Mouse (Mus musculus): ENCODE measurements at regions not wholly inside any gene's neighbourhood (a gene's known extent, or its start where the extent isn't known, plus 50 kb on each side); places are given as distances from the start of the nearest gene placed in this dataset.
"Not testable (repeated sequence)": the region's sequence is repeated elsewhere in the genome, so short reads cannot be mapped to it uniquely, and the experiment has no call there.

DNA sequence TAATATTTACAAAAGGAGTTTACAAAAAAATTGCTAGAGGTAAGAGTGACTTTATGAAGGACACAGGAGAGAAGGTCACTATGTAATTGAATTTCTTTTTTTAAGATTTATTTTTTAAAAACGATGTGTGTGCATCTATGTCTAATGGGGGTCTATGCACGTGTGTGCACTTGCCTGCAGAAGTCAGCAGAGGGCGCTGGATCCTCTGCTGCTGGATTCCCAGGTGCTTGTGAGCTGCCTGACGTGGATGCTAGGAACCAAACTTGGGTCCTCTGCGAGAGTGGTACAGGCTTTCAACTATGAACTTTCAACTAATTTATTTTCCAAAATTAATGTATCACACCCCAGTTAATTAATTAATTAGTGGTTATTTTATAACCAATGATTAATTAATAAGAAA, 85.0 kb downstream of the Glrx3 start:
- DNase-seq, result no peak

DNA sequence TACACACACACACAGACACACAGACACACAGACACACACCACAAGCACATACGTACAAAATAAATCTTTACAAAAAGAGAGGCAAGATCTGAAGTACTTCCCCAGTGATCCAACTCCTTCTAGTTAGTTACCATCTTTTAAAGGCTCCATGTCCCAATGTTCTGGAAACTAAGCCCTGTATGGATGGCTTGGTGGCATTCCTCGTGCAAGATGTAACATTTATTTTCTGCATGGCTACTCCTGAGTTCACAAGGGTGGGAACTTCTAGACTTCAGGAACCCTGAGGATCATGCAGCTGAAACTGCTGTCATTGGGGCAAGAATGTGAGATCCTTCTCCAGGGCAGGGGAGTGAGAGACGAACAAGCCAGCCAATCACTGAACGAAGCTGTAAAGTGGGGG, 96.1 kb downstream of the Glrx3 start:
- DNase-seq, result no peak

DNA sequence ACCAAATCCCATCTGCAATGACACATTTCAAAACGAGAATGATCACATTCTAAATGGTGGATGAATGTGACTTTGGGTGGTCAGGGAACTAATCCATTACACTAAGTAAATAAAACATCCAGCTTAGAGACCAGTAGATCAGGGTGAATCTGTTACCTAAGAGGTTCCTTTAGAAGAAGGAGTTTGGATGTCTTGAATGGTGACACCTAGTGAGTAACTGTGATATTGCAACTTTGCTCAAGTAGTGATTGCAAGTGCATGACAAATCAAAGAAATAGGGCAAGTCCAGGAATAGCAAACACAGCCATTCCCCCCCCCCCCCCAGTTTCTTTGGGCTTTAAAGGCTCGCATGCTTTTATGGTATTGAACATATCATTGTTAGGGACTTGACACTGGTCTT, 112.6 kb downstream of the Glrx3 start:
- peak; percentile 20 to 59 for DNase-seq

DNA sequence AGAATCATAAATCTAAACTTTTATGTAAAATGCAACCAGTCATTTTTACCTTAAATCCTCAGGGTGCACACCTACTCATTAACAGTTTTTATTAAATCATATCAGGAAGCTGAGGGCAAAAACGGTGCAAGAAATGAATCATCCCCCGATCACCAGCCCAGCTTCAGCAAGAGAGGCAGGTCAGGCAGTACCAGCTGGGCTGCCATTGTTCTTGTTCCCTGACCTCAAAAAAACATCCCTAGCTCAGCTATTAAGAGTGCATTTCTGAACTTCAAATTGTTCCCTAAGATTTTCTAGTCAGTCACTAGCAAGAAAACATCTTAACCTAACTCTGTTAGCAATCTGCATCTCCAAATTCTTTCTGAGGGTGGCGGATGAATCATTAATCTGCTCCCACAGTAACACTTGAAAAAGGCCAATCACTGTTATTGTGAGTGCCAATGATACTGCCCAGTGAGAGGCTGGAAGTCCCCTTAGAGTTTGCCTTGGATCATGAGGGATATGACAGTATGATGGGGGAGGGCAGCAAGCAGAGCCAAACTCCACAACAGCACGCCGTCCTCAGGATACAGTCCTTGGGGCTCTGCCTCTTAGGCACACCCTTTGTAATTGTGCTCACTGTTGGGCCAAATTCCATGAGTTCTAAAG, 115.3 kb downstream of the Glrx3 start:
- no peak for DNase-seq

DNA sequence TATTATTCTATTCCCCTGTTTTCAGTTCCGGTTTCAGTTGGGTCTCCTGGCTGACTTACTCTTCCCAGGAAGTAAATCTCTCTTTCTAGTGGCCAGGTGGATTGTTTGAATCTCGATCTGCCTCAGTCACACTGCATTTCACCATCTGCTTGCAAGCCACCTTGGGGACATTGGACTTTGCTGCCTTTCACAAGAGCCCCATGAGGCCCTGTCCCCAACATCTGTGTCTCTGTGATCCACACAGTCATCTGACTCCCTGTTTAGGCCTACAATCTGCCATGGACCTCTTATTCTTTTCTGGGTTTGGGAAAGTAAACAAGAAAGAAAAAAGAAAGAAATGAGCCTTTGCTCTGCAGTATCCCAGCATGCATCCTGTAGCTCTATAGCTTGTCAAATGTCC, 118.1 kb downstream of the Glrx3 start:
- no peak for DNase-seq

DNA sequence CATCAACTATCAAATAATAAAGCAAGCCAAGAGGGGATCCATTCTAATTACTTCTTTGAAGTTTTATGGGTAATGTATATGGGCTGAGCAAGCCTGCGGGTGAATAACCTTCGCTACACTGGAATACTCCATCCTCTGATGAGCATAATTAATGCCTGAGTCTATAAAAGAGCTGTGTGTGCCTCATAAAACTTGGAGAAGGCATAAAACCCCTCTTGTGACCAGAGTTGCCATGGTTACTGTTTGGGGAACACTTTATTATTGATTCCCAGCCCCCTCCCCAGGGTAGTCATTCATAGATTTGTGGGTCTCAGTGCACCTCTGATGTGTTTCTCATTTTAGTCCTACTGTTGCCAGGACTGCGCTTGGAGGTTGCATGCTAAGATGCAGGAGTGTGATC, 120.0 kb downstream of the Glrx3 start:
- no peak for DNase-seq

DNA sequence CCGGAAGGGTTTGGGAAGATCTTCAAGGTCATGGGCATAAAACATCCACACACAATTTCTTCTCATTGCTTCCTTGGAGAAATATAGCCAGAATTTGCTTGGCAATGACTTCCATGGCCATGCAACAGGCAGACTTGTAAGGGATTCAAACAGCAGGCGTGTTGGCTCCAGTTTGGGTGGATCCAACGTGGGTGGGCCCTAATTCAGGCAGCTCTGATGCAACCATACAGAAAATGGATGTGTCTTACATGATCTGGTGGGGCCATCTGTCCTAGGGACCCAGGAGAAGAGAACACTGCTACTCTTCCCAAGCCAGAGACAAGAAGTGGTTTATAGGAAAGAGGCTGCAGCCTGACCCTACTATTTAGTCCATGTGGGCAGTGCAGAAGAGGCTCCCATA, 121.5 kb downstream of the Glrx3 start:
- DNase-seq, result peak; percentile 58 to 61

DNA sequence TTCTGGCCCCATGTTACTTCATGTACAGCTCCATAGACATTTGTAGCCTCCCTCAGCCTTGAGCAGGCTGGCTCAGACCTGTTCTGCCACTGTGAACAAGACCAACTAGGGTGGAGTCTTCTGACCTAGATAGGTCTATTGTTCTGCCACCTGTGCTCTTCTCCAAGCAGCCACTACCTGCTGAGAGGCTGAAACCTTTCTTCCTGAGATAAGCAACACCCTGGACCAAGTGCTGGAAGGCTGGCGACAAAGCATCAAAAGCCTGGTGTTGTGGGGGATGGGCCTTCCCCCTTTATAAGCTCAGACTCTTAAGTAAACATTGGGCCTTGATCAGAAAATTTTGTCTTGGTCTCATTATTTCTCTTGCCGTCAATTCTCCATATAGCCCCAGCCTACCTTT, 132.8 kb downstream of the Glrx3 start:
- no peak for DNase-seq

DNA sequence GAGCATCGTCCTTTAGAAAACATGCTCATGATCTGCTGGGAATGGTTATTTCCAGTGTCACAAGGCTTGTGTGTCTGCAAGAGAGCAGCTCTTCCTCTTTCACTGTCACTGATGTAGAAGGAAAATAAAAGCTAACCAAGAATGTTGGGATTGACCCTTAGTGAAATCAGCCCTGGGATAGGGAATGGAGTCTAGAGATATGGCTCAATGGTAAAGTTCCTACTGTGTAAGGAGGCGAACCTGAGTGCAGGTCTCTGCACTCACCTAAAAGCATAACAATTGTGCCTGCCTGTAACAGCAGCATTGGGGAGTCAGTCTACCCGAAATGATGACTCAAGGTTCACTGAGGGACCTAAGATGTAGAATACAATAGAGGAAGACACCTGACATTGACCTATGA, 138.1 kb downstream of the Glrx3 start:
- no peak for DNase-seq

DNA sequence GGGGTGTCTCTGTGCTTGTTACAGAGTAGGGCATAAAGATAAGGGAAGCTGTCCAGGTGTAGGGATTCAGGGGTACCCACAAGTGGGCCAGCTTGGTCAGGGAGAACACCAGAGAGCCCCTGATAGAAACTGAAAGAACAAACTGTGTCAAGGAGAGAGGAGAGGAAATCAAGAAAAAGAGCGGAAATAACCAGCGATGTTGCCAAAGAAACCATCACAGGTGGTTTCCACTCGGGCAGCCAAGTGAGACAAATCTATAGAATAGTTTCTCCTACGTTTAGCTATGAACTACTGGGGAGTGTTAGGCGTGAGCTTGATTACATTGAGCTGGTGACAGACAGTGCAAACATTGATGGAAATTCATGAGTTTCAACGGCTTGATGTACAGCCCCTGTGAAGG, 138.8 kb downstream of the Glrx3 start:
- DNase-seq, result no peak

DNA sequence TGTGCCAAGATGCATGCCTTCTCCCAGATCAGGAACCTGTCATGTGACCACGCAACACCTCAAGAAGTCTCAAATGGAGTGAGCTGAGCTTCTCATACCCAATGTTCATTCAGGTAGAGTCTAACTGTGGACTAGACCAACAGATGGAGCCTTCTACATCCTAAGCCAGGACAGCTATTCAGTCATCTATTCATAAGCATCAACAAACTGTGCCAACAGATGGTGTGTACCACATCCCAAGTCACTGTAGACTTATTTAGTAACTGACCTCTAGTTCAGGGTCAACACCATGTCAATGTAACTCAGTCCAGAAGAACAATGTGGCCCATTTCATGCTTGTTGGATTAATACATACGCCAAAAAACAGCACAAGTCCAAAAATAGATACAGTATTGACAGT, 146.1 kb downstream of the Glrx3 start:
- peak; percentile 17 to 37 for DNase-seq

DNA sequence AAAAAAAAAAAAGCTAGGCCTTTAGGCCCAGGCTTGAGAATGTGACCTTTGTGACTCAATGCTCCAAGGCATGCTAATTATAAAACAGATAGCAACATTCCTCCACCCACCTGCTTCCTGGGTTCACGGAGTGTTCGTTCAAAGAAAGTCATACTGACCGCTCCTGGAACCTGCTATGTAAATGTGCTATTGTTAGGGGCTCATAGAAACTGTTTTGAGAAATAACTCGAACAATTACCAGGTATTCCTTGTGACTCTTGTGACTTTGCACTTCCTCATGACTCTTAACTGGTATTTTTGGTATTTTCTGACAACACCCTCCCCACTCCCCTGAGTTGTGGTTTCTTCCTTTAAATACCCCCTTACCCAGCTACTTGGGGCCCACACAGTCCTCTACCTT, 147.5 kb downstream of the Glrx3 start:
- not testable (repeated sequence) for DNase-seq

DNA sequence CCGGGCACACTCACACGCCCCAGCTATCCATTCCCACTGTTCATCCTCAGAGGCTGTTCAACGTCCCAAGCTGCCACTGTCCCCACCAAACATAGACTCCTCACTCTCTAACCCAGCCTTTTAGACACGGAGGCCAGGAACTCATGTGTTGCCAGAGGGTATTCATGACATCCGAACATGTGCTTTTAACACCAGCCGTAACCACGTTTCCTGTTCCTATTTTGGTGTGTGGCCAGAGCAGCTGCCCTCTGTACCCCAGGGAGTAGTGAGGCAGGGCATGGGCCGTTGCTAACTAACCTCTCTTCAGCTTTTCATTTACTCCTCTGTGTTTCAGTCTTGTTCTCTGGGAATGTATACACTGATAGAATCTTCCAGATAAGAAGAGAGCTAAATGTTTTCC, 156.2 kb downstream of the Glrx3 start:
- DNase-seq, result no peak

DNA sequence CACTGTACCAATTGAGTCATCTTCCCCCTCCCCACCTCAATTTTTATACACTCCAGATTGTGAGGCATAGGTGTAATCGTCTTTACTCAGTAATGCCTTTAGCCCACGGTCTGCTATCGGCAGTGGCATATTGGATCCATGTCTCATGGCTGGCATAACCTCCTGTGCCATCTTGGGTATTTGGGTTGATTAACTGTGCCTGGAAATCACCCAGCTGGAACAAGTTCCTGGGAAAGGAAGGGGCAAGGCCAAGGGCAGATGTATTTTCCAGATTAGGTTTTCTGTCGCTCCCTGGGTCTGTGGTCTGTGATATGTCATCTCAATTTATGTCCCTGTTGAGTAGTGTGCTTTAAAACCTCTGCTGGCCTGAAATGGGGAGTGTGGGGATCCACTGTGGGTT, 158.2 kb downstream of the Glrx3 start:
- DNase-seq, result peak; percentile 68 to 80

DNA sequence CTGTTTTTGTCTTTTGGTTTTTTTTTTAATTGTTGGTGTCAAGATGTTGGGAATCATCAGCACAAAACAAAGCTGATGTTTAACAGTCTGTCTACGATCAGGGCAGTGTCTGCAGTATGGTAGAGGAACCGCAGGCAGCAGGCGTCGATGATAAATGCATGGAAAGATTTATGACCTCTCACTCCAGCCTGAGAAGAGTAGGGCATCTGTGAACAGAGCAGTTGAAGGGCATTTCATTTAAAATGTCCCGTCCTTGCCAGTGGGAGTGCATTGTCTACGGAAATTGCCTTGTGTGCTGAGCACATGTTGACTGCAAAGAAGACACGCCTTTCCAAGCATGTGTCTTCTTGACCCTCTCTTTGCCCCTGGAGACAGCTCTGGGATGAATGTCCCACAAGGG, 158.7 kb downstream of the Glrx3 start:
- DNase-seq, result no peak

DNA sequence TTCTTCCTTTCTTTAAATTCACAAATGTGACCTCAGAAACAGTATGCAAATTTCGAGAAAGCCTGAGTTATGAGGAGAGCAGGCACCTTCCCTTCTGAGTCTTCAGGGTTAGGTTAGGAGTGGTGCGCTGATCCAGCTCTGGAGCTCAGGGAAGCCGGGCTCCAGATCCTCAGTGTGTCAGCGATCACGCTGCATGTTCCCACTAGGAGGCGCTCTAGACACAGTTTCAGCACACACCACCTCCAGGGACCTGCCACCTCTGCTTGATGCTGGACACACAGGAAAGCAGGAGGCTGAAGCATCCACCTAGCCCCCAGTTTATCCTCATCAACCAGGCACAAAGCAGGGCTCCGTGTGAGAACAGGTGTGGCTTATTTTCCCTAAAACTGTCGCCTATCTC, 165.6 kb downstream of the Glrx3 start:
- peak; percentile 90 to 91 for DNase-seq

DNA sequence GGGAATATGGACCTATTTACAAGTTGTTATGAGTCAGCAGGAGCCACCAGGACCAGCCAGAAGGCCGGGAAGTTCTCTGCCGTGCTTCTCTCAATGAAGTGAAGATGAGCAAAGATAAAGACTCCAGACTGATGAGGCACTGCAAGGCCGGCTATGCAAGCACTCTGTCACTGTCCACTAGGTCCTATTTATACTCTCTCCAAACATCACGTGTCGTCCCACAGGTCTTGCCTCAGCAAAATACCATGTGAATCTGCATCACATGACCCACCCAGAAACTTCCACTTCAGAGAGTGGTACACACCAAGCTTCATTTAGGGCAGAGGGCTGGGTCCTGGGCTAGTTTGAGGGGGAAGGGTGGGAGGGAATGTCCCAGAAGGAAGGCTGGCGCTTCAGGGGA, 172.3 kb downstream of the Glrx3 start:
- no peak for DNase-seq

DNA sequence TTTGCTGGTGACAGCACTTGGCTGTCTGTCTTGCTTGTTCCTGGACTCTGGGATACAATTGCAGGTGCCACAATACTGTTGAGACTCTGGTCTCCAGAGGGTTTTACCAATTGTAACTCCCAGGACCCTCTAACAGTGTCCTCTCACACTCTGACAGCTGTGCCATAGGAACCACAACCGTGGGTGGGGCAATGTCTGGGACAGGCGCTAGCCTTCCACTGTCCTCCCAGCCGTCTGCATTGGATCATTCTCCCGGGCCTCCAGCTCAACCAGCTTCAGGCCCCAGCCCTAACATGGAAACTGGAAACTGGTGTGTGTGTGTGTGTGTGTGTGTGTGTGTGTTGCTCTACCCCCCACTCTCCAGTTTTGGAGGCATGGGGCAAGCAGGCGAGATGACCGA, 173.9 kb downstream of the Glrx3 start:
- DNase-seq, result no peak

DNA sequence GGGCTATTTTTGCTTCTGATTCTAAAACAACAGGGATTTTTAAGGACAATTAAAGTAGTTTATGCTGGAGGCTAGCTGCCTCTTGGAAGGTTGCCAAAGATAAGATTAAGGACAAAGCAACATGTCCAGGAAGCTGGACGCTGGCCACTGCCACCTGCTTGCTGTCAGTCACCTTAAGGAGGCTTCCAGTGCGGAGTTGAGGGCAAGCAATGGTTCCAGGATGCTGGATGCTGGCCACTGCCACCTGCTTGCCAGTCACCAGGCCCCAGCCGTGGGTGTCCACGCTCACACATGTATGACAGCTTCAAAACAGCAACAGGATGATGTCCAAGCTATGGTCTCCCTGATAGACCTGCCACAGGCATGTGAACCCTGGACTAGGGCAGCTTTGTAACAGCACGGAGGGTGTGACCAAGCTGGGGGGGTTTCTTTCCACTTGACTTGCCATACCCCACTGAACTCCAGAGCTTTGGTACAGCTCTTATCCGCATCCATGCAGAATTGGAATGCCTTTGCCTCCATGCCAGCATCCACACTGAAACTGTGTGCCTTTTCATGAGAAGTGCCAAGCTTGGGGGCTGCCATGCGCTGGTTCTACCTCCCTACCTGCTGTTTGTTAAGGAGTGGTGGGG, 174.6 kb downstream of the Glrx3 start:
- DNase-seq, result peak; percentile 73 to 75

DNA sequence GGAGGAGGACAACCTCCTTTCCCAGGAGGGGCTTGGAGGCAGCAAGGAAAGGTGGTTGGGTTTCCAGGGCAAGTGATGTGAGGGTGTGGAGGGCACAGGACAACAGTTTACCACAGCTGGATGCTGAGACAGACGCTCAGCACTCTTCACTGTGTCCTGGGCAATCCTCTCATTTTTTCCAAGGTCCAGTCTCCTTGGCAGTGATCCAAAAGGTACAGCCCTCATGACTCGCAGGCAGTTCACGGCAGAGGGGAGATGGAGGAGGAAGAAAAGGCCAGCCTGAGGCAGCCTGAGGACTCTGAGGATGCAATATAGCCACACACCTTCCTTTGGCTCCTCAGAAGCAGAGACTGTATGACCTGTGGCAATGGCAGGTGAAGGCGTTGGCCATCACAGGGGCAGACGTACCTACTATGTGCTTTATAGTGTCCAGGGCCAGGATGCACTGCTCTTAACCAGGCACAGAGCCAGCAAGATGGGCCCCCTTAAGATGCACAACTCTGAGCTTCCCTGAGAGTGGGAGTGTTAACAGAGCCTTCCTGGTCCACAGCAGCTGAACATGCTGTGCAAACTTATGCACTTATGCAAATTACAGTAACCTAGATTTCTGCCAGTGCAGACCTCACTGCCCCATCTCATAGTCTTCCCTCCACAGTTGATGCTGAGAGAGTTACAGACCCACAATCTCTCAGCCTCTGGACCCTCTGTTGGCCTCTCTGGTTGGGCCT, 181.2 kb downstream of the Glrx3 start:
- DNase-seq, result no peak

DNA sequence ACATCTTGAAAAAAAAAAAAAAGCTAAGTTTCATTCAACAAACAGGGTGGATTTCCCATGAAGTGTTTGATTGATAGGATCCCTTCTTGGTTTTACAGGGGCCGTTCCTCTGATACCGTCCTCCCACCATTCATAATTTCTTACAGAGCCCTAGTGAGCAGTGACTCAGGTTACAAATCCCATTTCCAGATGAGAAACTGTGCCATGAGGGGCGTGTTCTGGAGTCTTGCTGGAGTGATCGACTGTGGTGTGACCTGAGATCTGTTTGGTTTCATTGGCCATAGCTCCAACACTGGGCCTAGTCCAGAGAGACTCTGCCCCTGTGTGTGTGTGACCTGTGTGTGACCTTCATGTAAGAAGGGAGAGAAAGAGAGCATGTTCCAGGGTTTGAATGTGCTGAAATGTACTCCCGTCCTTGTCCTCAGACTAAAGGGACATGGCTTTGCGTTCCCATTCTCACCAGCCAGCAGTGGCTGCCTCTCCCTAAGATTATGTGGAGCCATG, 181.9 kb downstream of the Glrx3 start:
- no peak for DNase-seq

DNA sequence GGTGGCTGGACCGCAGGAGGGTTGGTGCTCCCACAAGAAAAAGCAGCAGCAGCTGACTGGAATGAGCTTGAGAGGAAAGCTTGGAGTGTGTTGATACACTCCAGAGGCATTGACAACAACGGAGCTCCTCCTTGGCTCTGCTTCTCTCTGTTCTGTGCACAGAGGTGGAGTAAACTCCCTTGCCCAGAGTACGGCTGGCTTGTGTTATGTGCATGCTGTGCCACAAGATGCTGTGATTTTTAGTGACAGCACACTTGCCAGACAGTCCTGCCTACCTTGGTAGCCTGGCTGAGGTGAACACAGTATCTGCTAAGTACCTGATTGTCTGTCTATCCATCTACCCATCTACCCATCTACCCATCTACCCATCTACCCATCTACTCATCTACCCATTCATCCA, 190.9 kb downstream of the Glrx3 start:
- DNase-seq, result peak; percentile 50 to 72

DNA sequence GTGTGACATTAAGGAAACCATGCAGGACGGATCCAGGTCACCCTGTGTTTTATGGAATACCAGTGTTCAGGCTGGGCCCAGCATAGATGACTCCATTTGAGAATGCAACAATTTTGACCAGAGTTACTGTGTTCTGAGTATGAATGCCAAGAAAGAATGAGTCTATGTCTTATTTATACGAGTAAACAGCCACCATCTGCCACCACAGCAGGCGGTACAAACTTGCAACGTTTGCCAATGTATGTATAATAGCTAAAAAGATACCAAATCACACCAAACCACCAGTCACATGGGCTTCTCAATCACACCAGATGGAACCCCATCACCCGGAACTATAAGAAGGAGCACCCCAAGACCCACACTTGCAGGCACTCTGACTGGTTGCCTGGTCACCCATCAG, 192.1 kb downstream of the Glrx3 start:
- DNase-seq, result peak; percentile 56 to 65

DNA sequence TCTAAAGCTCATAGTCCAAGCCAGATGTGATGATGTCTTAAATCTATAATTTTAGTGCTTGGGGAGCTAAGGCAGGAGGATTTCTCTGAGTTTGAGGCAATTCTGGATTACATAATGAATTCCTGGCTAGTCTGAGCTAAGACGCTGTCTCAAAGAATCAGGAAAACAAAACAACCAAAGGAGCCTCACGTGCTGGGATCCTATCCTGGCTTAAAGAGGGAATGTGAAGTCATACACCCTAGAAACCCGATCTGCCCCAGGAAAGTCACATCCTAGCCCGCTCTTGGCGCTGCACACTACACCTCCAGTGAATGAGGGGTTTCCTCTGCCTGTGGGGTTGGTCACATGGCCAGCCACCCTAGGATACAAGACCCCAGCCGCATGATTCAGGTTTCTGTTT, 211.2 kb downstream of the Glrx3 start:
- DNase-seq, result no peak
